Mouse (Mus musculus) ES-E14 (cell line): ENCODE measurements around the gene Creb3l2.
A peak's percentile ranks its signal among the peaks of the same experiment; 100 is the strongest.

Experiments
- CHD2 ChIP-seq: IDR thresholded peaks from 2 replicates; pipeline ENCODE4 v1.6.1; 2014; ENCODE audit warnings: mild to moderate bottlenecking, low read depth, low read length, inconsistent platforms
- ZNF384 ChIP-seq: IDR thresholded peaks from 2 replicates; pipeline ENCODE4 v1.6.1; 2012; ENCODE audit warnings: low read depth, low read length, inconsistent platforms

GRCm38 (mm10) chr6:37354449-37355179, 87.3 kb downstream of the Creb3l2 start:
- TF ChIP-seq CHD2 = no peak
- peak; percentile 22; the same call in 1 of the 2 replicates for TF ChIP-seq ZNF384
